Mouse (Mus musculus) B cell, adult (primary cell): ENCODE data around the gene Fancb. TPM values are rescaled to one million over a fixed set of nuclear protein-coding genes. Genes with fewer than 3 reads are reported as not detected.

ENCODE experiments used
- total RNA-seq: library from RNA; stranded (reverse); gene quantifications from 4 replicates; pipeline ENCODE4 v1.2.4, GENCODE M21; 2023; ENCODE audit not compliant: inconsistent age

Fancb gene
- total RNA-seq: 2.9 to 4.6 TPM (median 4.1 TPM) in 4 replicates

DNA sequence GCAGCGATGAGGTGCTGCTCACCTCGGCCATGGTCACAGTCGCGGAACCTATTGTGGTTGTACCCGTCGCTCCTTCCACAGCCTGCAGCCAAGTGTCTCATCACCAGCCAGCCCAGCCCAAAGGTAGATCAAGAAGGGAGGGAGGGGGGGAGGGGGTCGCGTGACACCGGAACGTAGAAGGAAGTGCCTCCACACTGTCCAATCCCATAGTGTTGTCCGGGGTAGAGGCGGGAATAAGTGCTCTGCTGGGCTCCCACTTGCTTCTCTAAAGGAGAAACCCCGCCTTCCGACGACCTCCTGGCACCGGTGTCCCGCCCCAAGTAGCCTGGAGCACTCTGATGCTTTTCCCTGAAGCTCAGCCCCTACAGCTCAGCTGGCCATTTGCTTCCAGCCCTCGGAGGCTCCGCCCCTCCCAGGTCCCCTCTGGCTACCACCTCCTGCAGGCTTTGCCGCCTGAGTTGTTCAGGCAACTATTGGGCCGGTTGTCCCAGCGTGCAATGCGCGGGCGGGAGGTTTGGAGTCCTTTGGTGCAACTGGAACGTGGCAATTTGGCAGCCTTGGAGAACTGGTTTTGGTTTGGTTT lies at the start of gene Fancb, which contains the start of gene Mospd2:
Gene Fancb, plus strand, starts transcription at position 400 of the 583 bp plus-strand sequence.
Gene Mospd2, minus strand, starts transcription at position 183 of the 583 bp plus-strand sequence.

DNA sequence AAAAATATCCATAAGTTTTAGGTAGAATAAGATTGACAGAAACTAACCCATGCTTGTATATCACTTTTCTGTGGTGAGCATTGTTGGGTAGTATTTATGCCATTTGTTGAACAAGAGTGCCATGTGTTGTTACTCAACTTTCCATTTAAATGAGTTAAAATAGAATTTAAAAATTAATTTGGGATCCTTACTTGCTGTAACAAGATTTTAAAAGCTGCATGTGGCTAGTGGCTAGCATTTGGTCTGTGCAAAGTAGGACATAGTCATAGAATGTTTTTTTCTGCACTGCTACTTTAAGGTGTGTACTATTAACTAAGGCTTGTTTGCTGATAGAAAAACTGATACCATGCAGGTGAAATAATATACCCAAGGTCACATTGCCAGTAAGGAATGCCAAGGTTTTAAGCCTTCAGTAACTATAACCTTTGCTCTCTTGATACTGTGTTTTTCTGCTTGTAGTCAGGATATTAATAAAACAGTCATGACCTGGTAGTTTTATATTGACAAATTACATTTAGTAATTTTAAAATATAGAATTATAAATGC lies 24.5 kb downstream of the Fancb start, which contains the start of gene Gm17604:
Gene Gm17604, minus strand, starts transcription at position 51 of the 546 bp plus-strand sequence.

Other genes starting within 250 kb of the Fancb start
- 22.2 to 28.9 TPM (median 24.2 TPM) in 4 replicates for gene Mospd2, start 217 bp upstream of the Fancb start, total RNA-seq
- gene Gm17604, start 24.2 kb downstream of the Fancb start, total RNA-seq: not detected in 4 replicates